Mouse (Mus musculus) granulocyte monocyte progenitor cell, adult 5-6 weeks (primary cell): ENCODE measurements around the gene Bmpr1b. TPM values are rescaled to one million over a fixed set of nuclear protein-coding genes. Genes with fewer than 3 reads are reported as not detected.

Source experiments
- ATAC-seq: replicated peaks from 2 replicates; pipeline ENCODE4 v1.8.0; 2016; ENCODE audit warnings: mild to moderate bottlenecking, moderate TSS enrichment, inconsistent platforms; ENCODE audit not compliant: poor library complexity, severe bottlenecking
- total RNA-seq, 2 experiments: library from RNA; stranded (forward) in 1 of 2; stranded (reverse) in 1 of 2; fragments of 200-712, 200-1000 nt in 1 of 2; fragments of >200 nt in 1 of 2; fragmentation: Nextera tagmentation in 1 of 2; gene quantifications; 2 replicates each; pipeline ENCODE4 v1.2.3; 2014 to 2017

The Bmpr1b gene
- total RNA-seq, 2 experiments from 2014 or later: not detected

- ATAC-seq: no peak
These were observed 319.1 kb downstream of the Bmpr1b start for GRCm38 (mm10) chr3:141850141-141850540.

- no peak for ATAC-seq
These were observed 320.0 kb downstream of the Bmpr1b start for GRCm38 (mm10) chr3:141849206-141849605.

GRCm38 (mm10) chr3:141838864-141839263 lies 330.4 kb downstream of the Bmpr1b start:
- ATAC-seq: peak; percentile 94

GRCm38 (mm10) chr3:141831135-141831534 lies 338.1 kb downstream of the Bmpr1b start:
- peak; percentile 83 for ATAC-seq

- ATAC-seq: 0 out of 2 replicates have a peak, but pooled peaks have one; percentile 12
These were observed 340.9 kb downstream of the Bmpr1b start for GRCm38 (mm10) chr3:141828301-141828700.

GRCm38 (mm10) chr3:141819331-141819941 lies 349.8 kb downstream of the Bmpr1b start:
- ATAC-seq: no peak

- ATAC-seq: no peak
These were observed 350.5 kb downstream of the Bmpr1b start for GRCm38 (mm10) chr3:141818615-141819312.

GRCm38 (mm10) chr3:141814776-141815175 lies 354.4 kb downstream of the Bmpr1b start:
- ATAC-seq: no peak

GRCm38 (mm10) chr3:141811348-141811747 lies 357.9 kb downstream of the Bmpr1b start:
- peak; percentile 82 for ATAC-seq

- 0 out of 2 replicates have a peak, but pooled peaks have one; percentile 7 for ATAC-seq
These were observed 358.3 kb downstream of the Bmpr1b start for GRCm38 (mm10) chr3:141810944-141811343.

GRCm38 (mm10) chr3:141809581-141809980 lies 359.6 kb downstream of the Bmpr1b start:
- ATAC-seq: no peak

- no peak for ATAC-seq
These were observed 365.1 kb downstream of the Bmpr1b start for GRCm38 (mm10) chr3:141804133-141804532.

GRCm38 (mm10) chr3:141797789-141798188 lies 371.4 kb downstream of the Bmpr1b start:
- ATAC-seq: peak; percentile 97

- no peak for ATAC-seq
These were observed 371.9 kb downstream of the Bmpr1b start for GRCm38 (mm10) chr3:141797372-141797771.

- no peak for ATAC-seq
These were observed 374.9 kb downstream of the Bmpr1b start for GRCm38 (mm10) chr3:141794371-141794770.

GRCm38 (mm10) chr3:141793755-141794154 lies 375.5 kb downstream of the Bmpr1b start:
- no peak for ATAC-seq

GRCm38 (mm10) chr3:141792106-141792505 lies 377.1 kb downstream of the Bmpr1b start:
- no peak; the same call in 1 of the 2 replicates for ATAC-seq

GRCm38 (mm10) chr3:141791026-141791780 lies 378.0 kb downstream of the Bmpr1b start:
- ATAC-seq: no peak
